Mouse (Mus musculus): ENCODE results near the gene Enpep. TPM values are rescaled to one million over a fixed set of nuclear protein-coding genes. Genes with fewer than 3 reads are reported as not detected.

Gene Enpep
- polyA plus RNA-seq, 1 experiment from 2014 or later = 1.7 TPM

GRCm38 (mm10) chr3:129227331-129227730, 105.2 kb downstream of the Enpep start:
- Histone ChIP-seq H3K36me3 (ENCODE audit: control insufficient read depth, insufficient read depth) (no peaks in the 10 kb centered on the region), H3K4me2 (ENCODE audit: low read length) (no peak overlapping the region), H3K4me3 (replicated peaks; ENCODE audit: low read length) (no peak overlapping the region), H3K27ac (ENCODE audit: low read length) (no peak overlapping the region), H3K9ac (replicated peaks; ENCODE audit: low read depth, low read length) (no peak overlapping the region), H3K9me3 (ENCODE audit: control insufficient read depth, low read length) (no peaks in the 10 kb centered on the region), H3K27me3 (replicated peaks; ENCODE audit: control insufficient read depth, insufficient read depth, low read length) (peaks cover 55% of the 10 kb centered on the region), H3K4me1 (replicated peaks; ENCODE audit: control insufficient read depth, insufficient read depth, low read length) (no peaks in the 10 kb centered on the region)
- 3% methylated on average over 5 of the region's 5 CpGs for WGBS
- no peak for ATAC-seq

DNA sequence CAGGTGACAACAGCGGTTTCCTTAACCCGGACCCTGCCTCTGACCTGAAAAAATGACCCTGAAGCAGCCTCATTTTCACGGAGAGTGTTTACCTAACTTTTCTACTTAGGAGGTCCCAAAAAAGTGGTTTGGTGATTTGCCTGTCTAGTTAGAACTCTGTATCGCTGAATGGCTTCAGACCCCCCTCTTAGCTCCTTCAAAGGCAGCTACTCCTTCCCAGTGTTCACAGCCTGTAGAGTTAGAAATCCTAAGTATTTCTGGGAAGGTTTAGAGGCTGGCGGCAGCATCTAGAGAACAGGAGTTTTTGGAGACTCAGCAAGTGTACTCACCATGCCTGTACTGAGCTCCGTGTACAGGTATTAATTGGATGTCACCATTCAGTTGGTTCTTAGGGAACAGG, 105.8 kb downstream of the Enpep start:
- H3K27me3 ChIP-seq (replicated peaks; ENCODE audit: control insufficient read depth, insufficient read depth, low read length) = peaks cover 58% of the 10 kb centered on the region
- H3K9me3 ChIP-seq (ENCODE audit: control insufficient read depth, low read length) = no peaks in the 10 kb centered on the region
- ATAC-seq = no peak
- WGBS = under 1% methylated on average over 6 of the region's 6 CpGs
- H3K4me3 ChIP-seq (replicated peaks; ENCODE audit: low read length) = no peak overlapping the region
- H3K9ac ChIP-seq (replicated peaks; ENCODE audit: low read depth, low read length) = no peak overlapping the region
- H3K27ac ChIP-seq (ENCODE audit: low read length) = no peak overlapping the region
- no peaks in the 10 kb centered on the region for H3K36me3 ChIP-seq (ENCODE audit: control insufficient read depth, insufficient read depth)
- H3K4me1 ChIP-seq (replicated peaks; ENCODE audit: control insufficient read depth, insufficient read depth, low read length) = no peaks in the 10 kb centered on the region
- no peak overlapping the region for H3K4me2 ChIP-seq (ENCODE audit: low read length)

DNA sequence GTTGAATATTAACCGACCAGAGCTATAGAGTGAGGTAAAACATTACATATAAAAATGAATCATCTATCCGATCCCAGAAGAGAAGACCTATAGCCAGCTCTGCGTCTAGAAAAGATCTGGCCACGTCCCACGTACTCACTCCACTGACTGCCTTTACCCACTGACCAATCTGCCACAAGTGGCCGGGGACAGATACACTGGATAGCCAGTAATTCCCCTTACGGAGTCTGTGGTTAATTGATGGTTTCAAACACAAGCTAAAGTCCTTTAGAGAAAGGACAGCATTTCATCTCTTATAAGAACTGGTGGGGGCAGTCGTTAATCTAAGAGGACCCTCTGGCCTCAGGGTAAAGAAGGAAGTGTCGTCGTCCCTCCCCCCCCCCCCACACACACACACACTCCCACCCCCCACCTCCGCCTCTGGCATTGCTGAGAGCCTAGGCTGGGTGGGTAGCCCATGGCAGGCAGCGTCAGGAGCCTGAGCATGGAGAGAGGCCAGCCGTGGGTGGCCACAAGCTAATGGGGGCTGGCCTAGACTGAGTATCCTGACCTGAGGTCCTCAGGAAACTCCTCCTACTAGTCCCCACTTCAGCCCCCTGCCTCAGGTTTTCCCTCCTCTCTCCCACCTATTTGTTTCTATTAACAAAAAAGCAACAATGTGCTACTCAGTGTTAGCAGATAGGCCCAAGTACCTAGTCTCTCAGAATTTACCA, 106.8 kb downstream of the Enpep start:
- no peaks in the 10 kb centered on the region for H3K9me3 ChIP-seq (ENCODE audit: control insufficient read depth, low read length)
- ATAC-seq = no peak
- no peaks in the 10 kb centered on the region for H3K4me1 ChIP-seq (replicated peaks; ENCODE audit: control insufficient read depth, insufficient read depth, low read length)
- WGBS = under 1% methylated on average over 13 of the region's 13 CpGs
- no peaks in the 10 kb centered on the region for H3K36me3 ChIP-seq (ENCODE audit: control insufficient read depth, insufficient read depth)
- no peak overlapping the region for H3K4me3 ChIP-seq (replicated peaks; ENCODE audit: low read length)
- no peak overlapping the region for H3K4me2 ChIP-seq (ENCODE audit: low read length)
- peaks cover 63% of the 10 kb centered on the region for H3K27me3 ChIP-seq (replicated peaks; ENCODE audit: control insufficient read depth, insufficient read depth, low read length)
- H3K9ac ChIP-seq (replicated peaks; ENCODE audit: low read depth, low read length) = no peak overlapping the region
- no peak overlapping the region for H3K27ac ChIP-seq (ENCODE audit: low read length)

DNA sequence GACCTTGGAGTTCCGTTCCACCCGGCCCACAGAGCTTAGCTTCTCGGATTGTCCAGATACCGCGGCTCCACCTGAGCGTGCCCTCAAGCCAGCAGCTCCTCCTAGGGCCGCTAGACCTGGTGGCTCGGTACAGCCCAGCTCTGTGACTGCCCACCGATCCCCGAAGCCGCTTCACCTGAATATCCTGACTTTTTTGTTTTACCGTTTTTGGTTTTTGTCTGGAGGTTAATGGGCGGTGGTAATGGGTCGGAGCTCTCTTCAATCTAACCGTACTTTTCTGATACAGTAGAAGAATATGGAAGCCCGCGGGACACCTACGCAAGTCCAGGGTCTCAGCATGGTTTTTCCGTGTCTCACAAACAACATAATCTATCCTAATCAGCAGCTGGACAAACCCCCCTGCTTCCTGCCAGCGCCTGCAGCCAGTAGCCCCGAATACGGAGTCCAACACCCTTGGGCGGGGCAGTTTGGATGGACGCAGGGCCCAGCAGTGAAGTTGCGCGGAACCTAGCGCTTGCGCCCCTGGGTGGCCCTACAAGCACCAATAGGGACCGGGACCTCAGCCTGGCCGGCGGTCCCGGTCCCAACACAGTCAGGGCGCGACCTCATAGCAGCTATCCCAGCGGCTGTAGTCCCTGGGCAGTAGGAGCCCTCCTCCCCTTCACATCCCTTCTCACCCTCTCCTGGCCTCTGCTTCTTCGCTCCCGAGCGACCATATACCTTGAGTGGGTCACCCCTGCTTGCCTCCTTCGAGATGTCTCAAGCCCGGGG, 107.5 kb downstream of the Enpep start:
- Histone ChIP-seq H3K9me3 (ENCODE audit: control insufficient read depth, low read length) (no peaks in the 10 kb centered on the region), H3K4me3 (replicated peaks; ENCODE audit: low read length) (no peak overlapping the region), H3K9ac (replicated peaks; ENCODE audit: low read depth, low read length) (no peak overlapping the region), H3K4me2 (ENCODE audit: low read length) (no peak overlapping the region), H3K27ac (ENCODE audit: low read length) (no peak overlapping the region), H3K36me3 (ENCODE audit: control insufficient read depth, insufficient read depth) (no peaks in the 10 kb centered on the region), H3K27me3 (replicated peaks; ENCODE audit: control insufficient read depth, insufficient read depth, low read length) (peaks cover 66% of the 10 kb centered on the region), H3K4me1 (replicated peaks; ENCODE audit: control insufficient read depth, insufficient read depth, low read length) (no peaks in the 10 kb centered on the region)
- ATAC-seq = no peak
- under 1% methylated on average over 40 of the region's 40 CpGs for WGBS

DNA sequence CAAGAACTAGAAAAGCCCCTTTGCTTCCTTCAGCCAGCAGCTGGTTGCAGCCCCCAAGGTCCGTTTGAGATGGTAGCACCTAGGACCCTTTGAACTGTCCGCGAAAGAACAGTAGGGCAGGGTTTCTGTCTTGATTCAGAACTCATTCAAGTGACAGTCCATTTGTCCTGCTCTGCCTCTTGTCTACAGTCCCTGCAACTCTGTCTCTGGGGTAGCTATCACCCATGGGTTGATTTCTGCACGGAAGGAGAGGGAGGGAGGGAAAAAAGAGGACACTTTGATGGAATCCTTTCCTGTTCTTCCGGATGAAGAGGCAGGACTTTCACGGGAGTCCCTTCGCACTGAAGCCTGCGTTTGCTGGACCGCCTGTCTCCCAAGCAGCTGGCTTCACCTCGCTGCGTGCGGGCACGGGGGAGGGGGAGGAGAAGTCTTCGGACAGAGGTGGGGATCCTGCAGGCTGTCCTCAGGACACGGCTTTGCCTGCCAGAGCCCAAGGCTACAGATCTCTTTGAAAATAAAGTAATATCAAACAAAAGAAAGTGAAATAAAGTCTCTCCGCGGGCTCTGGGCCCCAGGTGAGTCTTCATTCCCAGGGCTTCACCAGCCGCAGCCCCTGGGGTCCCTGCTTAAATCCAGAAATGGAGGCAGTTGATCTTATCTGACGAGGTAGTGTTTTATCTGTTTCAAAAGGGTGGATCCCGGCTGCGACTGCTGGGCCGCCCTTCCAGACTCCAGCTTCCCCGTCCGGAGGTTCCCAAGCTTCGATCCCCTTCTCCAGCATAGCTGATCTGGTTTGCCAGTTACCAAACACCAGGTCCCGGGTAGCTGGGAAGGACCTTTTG, 108.3 kb downstream of the Enpep start:
- Histone ChIP-seq H3K27me3 (replicated peaks; ENCODE audit: control insufficient read depth, insufficient read depth, low read length) (peaks cover 71% of the 10 kb centered on the region), H3K9me3 (ENCODE audit: control insufficient read depth, low read length) (no peaks in the 10 kb centered on the region), H3K4me3 (replicated peaks; ENCODE audit: low read length) (no peak overlapping the region), H3K27ac (ENCODE audit: low read length) (no peak overlapping the region), H3K36me3 (ENCODE audit: control insufficient read depth, insufficient read depth) (no peaks in the 10 kb centered on the region), H3K9ac (replicated peaks; ENCODE audit: low read depth, low read length) (no peak overlapping the region), H3K4me2 (ENCODE audit: low read length) (no peak overlapping the region), H3K4me1 (replicated peaks; ENCODE audit: control insufficient read depth, insufficient read depth, low read length) (no peaks in the 10 kb centered on the region)
- under 1% methylated on average over 26 of the region's 26 CpGs for WGBS
- ATAC-seq = no peak

DNA sequence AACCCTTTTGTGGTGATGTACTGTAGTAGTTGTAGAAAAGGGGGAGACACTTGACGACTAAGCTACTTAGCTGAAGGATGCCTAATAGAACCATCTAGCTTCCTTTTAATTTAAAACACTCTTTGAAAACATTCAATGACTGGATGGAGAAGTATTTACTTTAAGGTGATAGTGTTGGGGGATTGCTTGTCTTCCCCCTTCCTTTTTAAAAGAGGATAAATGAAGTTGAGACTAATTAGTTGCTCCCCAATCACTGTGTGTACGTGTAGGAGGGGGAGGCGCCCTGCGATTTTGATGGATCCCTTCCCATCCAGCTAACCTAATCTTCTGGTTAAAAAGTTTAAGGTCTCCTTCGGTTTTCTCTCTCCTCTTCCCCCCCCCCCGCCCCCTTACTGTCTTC, 109.1 kb downstream of the Enpep start:
- H3K4me1 ChIP-seq (replicated peaks; ENCODE audit: control insufficient read depth, insufficient read depth, low read length) = 0 out of 2 replicates have a peak, but pooled peaks cover 2% of the 10 kb centered on the region
- no peak overlapping the region for H3K27ac ChIP-seq (ENCODE audit: low read length)
- H3K4me2 ChIP-seq (ENCODE audit: low read length) = no peak overlapping the region
- H3K9ac ChIP-seq (replicated peaks; ENCODE audit: low read depth, low read length) = no peak overlapping the region
- ATAC-seq = no peak
- H3K9me3 ChIP-seq (ENCODE audit: control insufficient read depth, low read length) = no peaks in the 10 kb centered on the region
- H3K36me3 ChIP-seq (ENCODE audit: control insufficient read depth, insufficient read depth) = no peaks in the 10 kb centered on the region
- WGBS = 0% methylated on average over 6 of the region's 6 CpGs
- no peak overlapping the region for H3K4me3 ChIP-seq (replicated peaks; ENCODE audit: low read length)
- H3K27me3 ChIP-seq (replicated peaks; ENCODE audit: control insufficient read depth, insufficient read depth, low read length) = peaks cover 71% of the 10 kb centered on the region

- WGBS = under 1% methylated on average over 21 of the region's 21 CpGs
- Histone ChIP-seq H3K27me3 (replicated peaks; ENCODE audit: control insufficient read depth, insufficient read depth, low read length) (peaks cover 71% of the 10 kb centered on the region), H3K9me3 (ENCODE audit: control insufficient read depth, low read length) (no peaks in the 10 kb centered on the region), H3K4me1 (replicated peaks; ENCODE audit: control insufficient read depth, insufficient read depth, low read length) (0 out of 2 replicates have a peak, but pooled peaks cover 2% of the 10 kb centered on the region), H3K36me3 (ENCODE audit: control insufficient read depth, insufficient read depth) (no peaks in the 10 kb centered on the region), H3K27ac (ENCODE audit: low read length) (no peak overlapping the region), H3K4me3 (replicated peaks; ENCODE audit: low read length) (no peak overlapping the region), H3K4me2 (ENCODE audit: low read length) (no peak overlapping the region), H3K9ac (replicated peaks; ENCODE audit: low read depth, low read length) (no peak overlapping the region)
- ATAC-seq = no peak
Measured at GRCm38 (mm10) chr3:129222448-129223290, 109.9 kb downstream of the Enpep start.

- no peak for ATAC-seq
- Histone ChIP-seq H3K4me1 (replicated peaks; ENCODE audit: control insufficient read depth, insufficient read depth, low read length) (0 out of 2 replicates have a peak, but pooled peaks cover 2% of the 10 kb centered on the region), H3K4me3 (replicated peaks; ENCODE audit: low read length) (no peak overlapping the region), H3K27ac (ENCODE audit: low read length) (no peak overlapping the region), H3K27me3 (replicated peaks; ENCODE audit: control insufficient read depth, insufficient read depth, low read length) (peaks cover 60% of the 10 kb centered on the region), H3K36me3 (ENCODE audit: control insufficient read depth, insufficient read depth) (no peaks in the 10 kb centered on the region), H3K9ac (replicated peaks; ENCODE audit: low read depth, low read length) (no peak overlapping the region), H3K9me3 (ENCODE audit: control insufficient read depth, low read length) (no peaks in the 10 kb centered on the region), H3K4me2 (ENCODE audit: low read length) (no peak overlapping the region)
- WGBS = 3% methylated on average over 27 of the region's 27 CpGs
Measured at GRCm38 (mm10) chr3:129221380-129222260, 110.9 kb downstream of the Enpep start.

All from forebrain, embryonic 16.5 days (tissue).